ENCODE assay signal across 8 mouse cellular contexts in the genomic region with DNA sequence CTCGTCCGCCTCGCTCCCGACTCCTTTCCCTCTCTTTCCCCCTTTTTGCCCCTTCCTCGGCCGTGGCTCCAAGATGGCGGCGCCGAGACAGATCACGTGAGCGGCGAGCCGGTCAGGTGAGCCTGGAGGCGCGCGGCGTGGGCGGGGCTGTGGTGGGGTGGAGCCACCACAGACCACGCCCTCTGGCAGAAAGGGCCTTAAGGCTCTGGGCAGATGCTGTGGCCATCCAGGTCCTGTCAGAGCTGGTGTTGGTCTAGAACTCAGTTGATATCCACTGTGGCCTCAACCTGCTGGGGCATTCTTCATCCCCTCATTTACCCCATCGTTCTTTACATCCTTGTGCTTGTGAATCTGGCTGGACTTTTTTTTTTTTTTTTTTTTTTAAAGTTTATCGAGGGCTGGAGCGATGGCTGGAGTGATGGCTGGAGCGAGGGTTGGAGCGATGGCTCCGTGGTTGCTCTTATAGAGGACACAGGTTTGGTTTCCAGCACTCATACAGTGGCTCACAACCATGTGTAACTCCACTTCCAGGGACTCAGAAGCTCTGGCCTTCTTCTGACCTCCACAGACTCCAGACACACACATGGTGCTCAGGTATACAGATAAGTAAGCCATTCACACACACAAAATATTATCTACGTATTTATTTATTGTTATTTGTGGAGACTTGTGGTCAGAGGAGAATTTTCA. TPM values are rescaled to one million over a fixed set of nuclear protein-coding genes. Genes with fewer than 3 reads are reported as not detected.
DNase-seq lines count a peak whose midpoint lies in the region.

A gene (minus strand): TSS at position 98 of the 690 bp plus-strand sequence.

- peak; percentile 89 to 90 for DNase-seq in adrenal gland, adult 18-20 months (ENCODE audit: low spot score in 2 of 2)
- DNase-seq in embryo, embryonic 10.5 days (ENCODE audit: low spot score), result peak; percentile 95
- DNase-seq in gastrocnemius, postnatal 10 days, result peak; percentile 91
- peak; percentile 90 for DNase-seq in induced T-regulatory cell, adult 2 months (ENCODE audit: low read depth)
- DNase-seq in left cerebral cortex, adult 8-10 months (ENCODE audit: low spot score in 2 of 2), result peak; percentile 80 to 85
- peak; percentile 94 to 95 for DNase-seq in right cerebral cortex, postnatal 10 days (ENCODE audit: low spot score in 2 of 2)
- DNase-seq in urinary bladder, postnatal 36 days (ENCODE audit: low spot score in 2 of 2), result peak; percentile 77 to 86

- H3K4me3 ChIP-seq in megakaryocyte, embryonic 14.5 days (replicated peaks), result peak within 1 kb of the TSS; percentile 95

- peaks cover 8% of the 10 kb centered on the region for H3K9me3 ChIP-seq in megakaryocyte, embryonic 14.5 days

- H3K4me1 ChIP-seq in megakaryocyte, embryonic 14.5 days, result peaks cover 26% of the 10 kb centered on the region

- H3K36me3 ChIP-seq in megakaryocyte, embryonic 14.5 days (replicated peaks; ENCODE audit: low read length), result peaks cover 32% of the 10 kb centered on the region

- H3K27me3 ChIP-seq in megakaryocyte, embryonic 14.5 days (replicated peaks), result peaks cover 16% of the 10 kb centered on the region

RNA-seq across cellular contexts. Expression of the gene that starts here (rescaled TPM):
- total RNA-seq in adrenal gland, adult 18-20 months (2021), result 10 to 100 TPM; 23.5 to 26.6 TPM
- 10 to 100 TPM; 17.5 to 24.5 TPM for total RNA-seq in gastrocnemius, postnatal 10 days (2021)
- total RNA-seq in left cerebral cortex, adult 8-10 months (2022), result 10 to 100 TPM; 30.6 to 36.9 (median 35.7) TPM
- polyA plus RNA-seq in megakaryocyte, embryonic 14.5 days (2012; ENCODE audit: insufficient read depth, low replicate concordance), result 0.76 and 2.4 TPM in 2 replicates

Comparison
In these comparisons a context has a peak if more than half of its experiments do, and no peak if none do; other contexts are left out.
1. Peak in every context shown above with its lines: DNase-seq and H3K4me3 ChIP-seq.